Mouse (Mus musculus): Measurements from ENCODE around the gene Vps13d. TPM values are rescaled to one million over a fixed set of nuclear protein-coding genes. Genes with fewer than 3 reads are reported as not detected.

Vps13d gene
- total and polyA plus RNA-seq, 3 experiments: 9.4 to 9.8 (median 9.7) TPM

DNA sequence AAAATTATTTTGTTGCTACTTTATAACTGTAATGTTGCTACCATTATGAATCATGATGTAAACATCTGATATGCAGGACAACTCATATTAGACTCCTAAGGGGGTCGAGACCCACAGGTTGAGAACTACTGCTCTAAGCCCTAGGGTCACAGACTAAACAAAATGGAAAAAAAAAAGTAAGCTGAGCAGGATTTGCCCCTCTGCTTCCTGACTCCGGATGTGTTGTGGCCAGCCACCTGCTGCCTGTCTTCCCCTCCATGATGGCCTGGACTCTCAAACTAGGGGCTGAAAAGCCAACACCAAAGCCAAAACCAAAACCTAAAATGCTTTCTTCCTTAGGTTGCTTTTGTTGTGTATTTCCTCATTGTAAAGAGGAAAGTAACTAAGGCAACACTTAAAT lies 16.3 kb upstream of the Vps13d start (continued):
- no peak for TF ChIP-seq ZMIZ1 (IDR thresholded peaks at IDR 0.05; ENCODE audit: low read depth, low read length)
- no peak for TF ChIP-seq USF1 (IDR thresholded peaks at IDR 0.05; ENCODE audit: low read depth, low read length)
- TF ChIP-seq KAT2A (IDR thresholded peaks at IDR 0.05; ENCODE audit: insufficient replicate concordance, low read length): no peak
- no peak for TF ChIP-seq MAX (IDR thresholded peaks at IDR 0.05; ENCODE audit: low read length)
- TF ChIP-seq MEF2A (IDR thresholded peaks at IDR 0.05; ENCODE audit: borderline replicate concordance, low read depth, low read length): no peak
- no peak for TF ChIP-seq ZKSCAN1 (IDR thresholded peaks at IDR 0.05; ENCODE audit: borderline replicate concordance, low read depth, low read length)
- 0 out of 2 replicates have a peak, but pooled peaks have one; percentile 11 for TF ChIP-seq IRF4 (IDR thresholded peaks at IDR 0.05; ENCODE audit: low read depth, low read length)
- TF ChIP-seq BHLHE40 (IDR thresholded peaks at IDR 0.05; ENCODE audit: low read depth, low read length): no peak
- TF ChIP-seq JUND (conservative IDR thresholded peaks at IDR 0.05; ENCODE audit: low read depth, low read length): no peak

DNA sequence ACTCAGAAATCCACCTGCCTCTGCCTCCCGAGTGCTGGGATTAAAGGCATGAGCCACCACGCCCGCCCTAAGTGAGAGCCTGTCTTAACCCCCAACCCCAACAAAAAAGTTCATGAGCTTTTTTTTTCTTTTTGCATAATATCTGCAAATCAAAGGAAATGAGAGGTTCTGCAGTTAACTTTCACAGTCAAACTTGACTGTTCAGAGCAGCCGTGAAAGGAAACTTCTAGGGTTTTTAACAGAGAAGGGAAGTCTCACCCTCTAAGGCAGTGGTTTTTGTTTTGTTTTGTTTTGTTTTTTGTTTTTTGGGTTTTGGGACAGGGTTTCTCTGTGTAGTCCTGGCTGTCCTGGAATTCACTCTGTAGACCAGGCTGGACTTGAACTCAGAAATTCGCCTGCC lies 15.8 kb upstream of the Vps13d start:
- Histone ChIP-seq H3K4me2 (ENCODE audit: insufficient read depth, low read depth, poor library complexity, severe bottlenecking) (no peak overlapping the region), H3K36me3 (replicated peaks in 1 of 2; ENCODE audit: control insufficient read depth in 1 of 2, insufficient read depth in 1 of 2, low read length in 1 of 2) (peaks cover 20 to 26% of the 10 kb centered on the region in 2 experiments), H3K27me3 (replicated peaks) (no peaks in the 10 kb centered on the region), H3K9me3 (replicated peaks; ENCODE audit: low read length) (no peaks in the 10 kb centered on the region), H3K4me1 (ENCODE audit: control insufficient read depth in 1 of 2, insufficient read depth in 2 of 2) (peaks cover 0 to 28% of the 10 kb centered on the region in 2 experiments; a peak in 3 of 4 replicates), H3K27ac (ENCODE audit: insufficient read depth, low read depth) (no peak overlapping the region), H3K4me3 (replicated peaks in 1 of 3; ENCODE audit: low read depth in 2 of 3, low read length in 2 of 3, poor library complexity in 1 of 3) (no peak overlapping the region), H3K9ac (ENCODE audit: insufficient read depth, low read depth) (no peak overlapping the region), H3K79me2 (replicated peaks; ENCODE audit: control insufficient read depth, extremely low read depth, insufficient read depth, poor library complexity, severe bottlenecking) (no peaks in the 10 kb centered on the region)
- dilution Hi-C loops (cut with MboI; ENCODE audit: extremely low pct_ligation_motif_present, extremely low pct_unique_long_range_greater_than_20kb, low sequenced_read_pairs) (no loop called here), in situ Hi-C loops (cut with MboI; ENCODE audit: low pct_ligation_motif_present, low pct_unique_long_range_greater_than_20kb, low sequenced_read_pairs) (no loop called here)
- no peak for TF ChIP-seq IRF4 (IDR thresholded peaks at IDR 0.05; ENCODE audit: low read depth, low read length)
- TF ChIP-seq ZNF384 (IDR thresholded peaks at IDR 0.05; ENCODE audit: low read depth, low read length): peak; percentile 20; the same call in 1 of the 2 replicates
- TF ChIP-seq EP300 (IDR thresholded peaks at IDR 0.05; ENCODE audit: low read length): no peak
- DNase-seq (ENCODE audit: extremely low read depth): no peak

DNA sequence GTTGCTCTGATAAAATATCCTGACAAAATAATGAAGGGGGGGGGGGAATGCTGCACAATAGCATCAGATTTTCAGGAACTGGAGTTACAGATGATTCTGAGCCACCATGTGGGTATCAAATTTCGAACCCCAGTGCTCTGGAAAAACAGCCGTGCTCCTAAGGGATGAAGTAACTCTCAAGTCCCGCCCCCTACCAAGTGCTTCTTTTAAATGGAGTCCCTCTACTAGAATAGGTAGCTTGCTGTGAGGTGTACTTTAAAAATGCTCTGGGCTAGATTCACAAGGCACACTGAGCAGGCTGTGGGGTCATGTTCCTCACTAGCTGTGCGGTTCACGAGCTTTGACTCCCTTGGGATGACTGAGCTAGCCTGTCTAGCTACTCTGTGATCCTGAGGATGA lies 14.9 kb upstream of the Vps13d start:
- in situ Hi-C loops (cut with MboI; ENCODE audit: low pct_ligation_motif_present, low pct_unique_long_range_greater_than_20kb, low sequenced_read_pairs): no loop called here
- Histone ChIP-seq H3K9me3 (replicated peaks; ENCODE audit: low read length) (no peaks in the 10 kb centered on the region), H3K36me3 (replicated peaks in 1 of 2; ENCODE audit: control insufficient read depth in 1 of 2, insufficient read depth in 1 of 2, low read length in 1 of 2) (peaks cover 11 to 17% of the 10 kb centered on the region in 2 experiments), H3K79me2 (replicated peaks; ENCODE audit: control insufficient read depth, extremely low read depth, insufficient read depth, poor library complexity, severe bottlenecking) (no peaks in the 10 kb centered on the region), H3K27me3 (replicated peaks) (no peaks in the 10 kb centered on the region), H3K27ac (ENCODE audit: insufficient read depth, low read depth) (no peak overlapping the region), H3K4me3 (replicated peaks in 1 of 3; ENCODE audit: low read depth in 2 of 3, low read length in 2 of 3, poor library complexity in 1 of 3) (no peak overlapping the region), H3K9ac (ENCODE audit: insufficient read depth, low read depth) (no peak overlapping the region), H3K4me1 (ENCODE audit: control insufficient read depth in 1 of 2, insufficient read depth in 2 of 2) (peaks cover 0 to 26% of the 10 kb centered on the region in 2 experiments; a peak in 3 of 4 replicates), H3K4me2 (ENCODE audit: insufficient read depth, low read depth, poor library complexity, severe bottlenecking) (no peak overlapping the region)
- TF ChIP-seq JUND (conservative IDR thresholded peaks at IDR 0.05; ENCODE audit: low read depth, low read length) (no peak), TCF12 (IDR thresholded peaks at IDR 0.05; ENCODE audit: low read depth, low read length) (no peak)
- no peak for DNase-seq (ENCODE audit: extremely low read depth)
- dilution Hi-C loops (cut with MboI; ENCODE audit: extremely low pct_ligation_motif_present, extremely low pct_unique_long_range_greater_than_20kb, low sequenced_read_pairs): no loop called here

All from CH12.LX (cell line).